Mouse (Mus musculus): ENCODE measurements around the gene Nppa.

The Nppa gene

DNA sequence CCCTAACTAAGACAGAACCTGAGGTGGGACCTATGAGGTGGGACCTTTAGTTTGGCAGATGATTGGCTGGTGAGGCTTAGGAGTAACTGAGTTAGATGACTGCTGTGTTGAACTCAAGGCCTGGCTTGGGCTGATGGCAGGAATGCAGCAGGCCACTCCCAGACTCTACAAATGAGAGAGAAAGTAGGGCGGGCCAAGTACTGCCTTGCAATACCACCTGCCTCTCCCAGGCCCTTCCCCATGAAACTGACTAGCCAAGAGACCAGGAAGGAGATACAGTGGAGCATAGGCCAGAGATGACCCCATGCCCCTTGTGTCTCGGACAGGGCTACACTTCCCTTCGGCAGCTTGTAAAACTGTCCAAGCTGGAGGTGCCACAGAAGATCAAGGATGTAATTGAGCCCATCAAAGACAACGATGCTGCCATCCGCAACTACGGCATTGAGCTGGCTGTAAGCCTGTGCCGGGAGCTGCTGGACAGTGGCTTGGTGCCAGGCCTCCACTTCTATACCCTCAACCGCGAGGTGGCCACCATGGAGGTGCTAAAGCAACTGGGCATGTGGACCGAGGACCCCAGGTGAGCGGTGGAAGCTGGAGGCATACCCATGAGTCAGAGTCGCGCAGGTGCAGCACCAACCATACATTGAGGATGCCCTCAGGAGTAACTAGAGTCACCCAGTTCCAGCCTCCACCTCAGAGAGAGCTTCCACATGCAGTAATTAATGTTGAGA lies 50.7 kb downstream of the Nppa start:
- no peak for DNase-seq (ENCODE audit: low spot score)

Data from c-Kit-positive CD71-positive TER-119-positive erythroid progenitor cells, embryonic 14.5 days (primary cell).